Mouse (Mus musculus) adipose tissue, adult 10 weeks (tissue): ENCODE results near the gene Sec23a. TPM values are rescaled to one million over a fixed set of nuclear protein-coding genes. Genes with fewer than 3 reads are reported as not detected.

Source experiments
- polyA plus RNA-seq: library from polyadenylated mRNA; stranded (reverse); fragments of 350-450 nt; fragmentation: Illumina TruSeq; extraction: RNeasy Lipid Tissue Mini Kit (QIAGEN cat#74804); gene quantifications from one replicate; pipeline ENCODE4 v1.2.3, GENCODE M21; 2014; ENCODE audit warnings: low read depth, low replicate concordance

Sec23a gene
- polyA plus RNA-seq: 27.1 TPM

DNA sequence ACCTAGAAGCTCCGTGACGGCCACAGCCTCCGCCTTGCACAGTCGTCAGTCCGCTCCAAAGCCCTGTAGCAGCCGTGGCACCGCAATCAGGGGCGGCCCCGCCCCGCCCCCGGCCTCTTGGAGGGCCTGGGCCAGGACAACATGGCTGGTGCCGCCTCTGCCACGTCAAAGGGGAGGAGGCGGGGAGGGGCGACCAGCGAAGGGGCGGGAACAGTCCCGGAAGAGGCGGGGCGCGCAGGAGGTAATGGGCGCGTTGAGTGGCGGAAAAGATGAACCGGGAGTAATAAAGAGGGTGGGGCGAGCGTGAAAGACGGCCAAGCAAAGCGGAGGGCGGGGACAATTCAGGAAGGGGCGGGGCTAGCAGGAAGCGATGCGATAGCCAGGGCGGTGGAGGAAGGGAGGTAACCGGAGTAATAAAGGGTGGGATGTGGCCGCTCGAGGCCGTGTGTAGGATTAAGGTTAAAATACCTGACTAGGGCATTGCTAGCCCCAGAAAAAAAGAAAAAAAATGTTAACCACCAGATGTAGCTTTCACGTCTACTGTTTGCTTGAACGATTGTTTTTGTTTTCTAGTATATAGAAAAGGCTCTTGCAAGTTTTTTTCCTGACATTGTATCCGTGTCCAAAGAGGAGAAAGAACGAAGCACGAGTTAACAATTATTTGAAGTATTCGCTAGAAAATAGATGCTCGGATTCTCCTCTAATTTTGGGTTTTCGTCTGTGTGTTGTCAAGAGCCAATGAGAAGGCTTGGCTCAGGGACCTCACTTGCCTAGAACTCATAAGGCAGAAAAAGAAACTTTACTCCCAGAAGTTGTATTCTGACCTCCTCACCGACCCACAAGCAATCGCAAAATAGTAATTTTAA, at the start of gene Sec23a:
Sec23a (minus strand) TSS at position 174 of the 866 bp plus-strand sequence.

DNA sequence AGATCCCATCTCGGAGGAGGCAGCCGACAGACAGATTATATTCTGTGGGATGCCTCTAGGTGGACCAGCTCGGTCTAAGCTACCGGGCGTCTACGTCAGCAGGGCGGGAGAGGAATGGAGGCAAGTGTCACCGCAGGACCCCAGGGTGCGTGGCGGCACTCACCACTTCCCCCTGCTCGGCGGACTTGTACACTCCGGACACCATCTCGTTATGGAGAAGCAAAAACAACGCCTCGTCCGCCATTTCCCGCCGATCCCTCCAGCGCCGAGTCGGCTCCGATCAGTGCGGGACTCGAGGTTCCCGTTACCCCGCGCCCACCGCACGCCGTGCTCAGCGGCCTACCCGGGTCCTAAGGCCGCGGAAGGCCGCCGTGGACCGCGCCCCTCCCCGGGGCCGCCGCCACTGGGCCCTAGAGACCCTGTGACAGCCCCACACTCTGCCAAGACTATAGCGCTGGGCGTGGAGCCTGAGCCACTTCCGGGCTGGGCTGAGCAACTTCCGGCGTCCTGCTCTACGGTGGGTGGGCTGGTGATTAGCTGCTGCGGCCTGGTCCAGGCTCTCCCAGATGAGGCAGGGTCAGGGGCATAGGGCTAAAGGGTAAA, 49.3 kb upstream of the Sec23a start, which contains the start of gene Trappc6b:
Trappc6b (minus strand) TSS at position 480 of the 603 bp plus-strand sequence.

DNA sequence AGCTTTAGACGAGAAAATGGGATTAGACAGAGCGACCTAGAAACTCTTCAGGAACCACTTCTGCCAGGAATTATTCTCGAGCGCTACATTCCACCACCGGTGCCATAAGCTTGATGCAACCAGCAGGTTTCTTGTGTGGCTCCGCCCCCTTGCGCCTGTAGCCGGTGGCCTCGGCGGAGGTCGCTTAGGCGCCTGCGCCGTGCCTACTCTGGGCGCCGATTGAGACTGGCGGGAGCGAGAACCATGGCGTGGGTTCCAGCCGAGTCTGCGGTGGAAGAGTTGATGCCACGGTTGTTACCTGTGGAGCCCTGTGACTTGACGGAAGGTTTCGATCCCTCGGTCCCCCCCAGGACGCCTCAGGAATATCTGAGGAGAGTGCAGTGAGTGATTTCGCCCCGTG, 1.4 kb upstream of the Sec23a start, which contains the start of gene Gemin2:
Gemin2 (plus strand) TSS at position 160 of the 400 bp plus-strand sequence.

Other genes starting within 250 kb of the Sec23a start
- gene Gemin2, start 1.4 kb upstream of the Sec23a start, polyA plus RNA-seq: 8.9 TPM
- 131 TPM for gene Trappc6b, start 49.5 kb upstream of the Sec23a start, polyA plus RNA-seq
- 74.9 TPM for gene Pnn, start 54.9 kb upstream of the Sec23a start, polyA plus RNA-seq
- 91.9 TPM for gene Mia2, start 83.8 kb upstream of the Sec23a start, polyA plus RNA-seq
- gene Fbxo33, start 207.7 kb upstream of the Sec23a start, polyA plus RNA-seq: 18.3 TPM